Mouse (Mus musculus) layer of hippocampus, adult 11-12 months (tissue): Measurements from ENCODE around the gene Zwint.

Experiments
- DNase-seq: peaks from one replicate; pipeline ENCODE4 v3.0.0; 2022; ENCODE audit warnings: low spot score

Gene Zwint

GRCm38 (mm10) chr10:72654270-72655016 lies at the start of gene Zwint:
Gene Zwint, plus strand, starts transcription at chr10:72654845.
- peak; percentile 98 for DNase-seq

DNA sequence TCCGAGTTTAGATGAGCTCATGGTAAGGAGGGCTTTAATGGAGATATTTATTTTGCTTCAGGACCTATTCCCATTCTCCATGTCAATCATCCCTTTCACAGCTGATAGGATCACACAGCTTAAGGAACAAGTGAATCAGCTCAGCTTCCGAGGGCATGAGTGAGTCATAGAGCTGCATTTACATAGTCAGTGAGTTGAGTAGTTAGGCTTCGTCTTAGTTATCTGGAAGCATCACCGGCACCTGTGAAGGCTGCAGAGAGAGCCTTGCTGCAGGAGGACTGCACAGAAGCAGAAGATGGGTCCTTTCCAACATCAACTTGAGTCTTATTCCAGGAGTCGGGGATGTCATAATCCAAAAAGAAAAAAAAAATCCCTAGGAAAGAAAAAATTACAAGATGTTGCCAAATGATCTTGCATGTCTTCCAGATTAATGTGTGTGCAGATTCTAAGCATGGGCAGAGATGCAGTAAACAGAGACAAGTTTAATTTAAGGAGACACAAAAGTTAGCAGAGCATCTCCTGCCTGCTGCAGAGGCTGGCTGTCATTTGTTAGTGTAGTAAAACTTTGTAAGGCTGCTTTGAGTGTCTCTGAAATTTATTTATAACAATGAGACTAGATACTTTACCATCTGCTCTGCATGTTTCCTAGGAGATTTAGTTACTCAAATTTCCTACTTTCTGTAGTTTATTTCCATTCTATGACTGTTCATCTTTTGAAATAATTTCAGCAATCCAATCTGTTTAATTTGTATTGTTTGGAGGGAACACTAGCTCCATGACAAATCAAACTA lies 41.3 kb upstream of the Zwint start:
- peak; percentile 3 for DNase-seq

- no peak for DNase-seq
Measured at GRCm38 (mm10) chr10:72616153-72616552, 38.5 kb upstream of the Zwint start.

DNA sequence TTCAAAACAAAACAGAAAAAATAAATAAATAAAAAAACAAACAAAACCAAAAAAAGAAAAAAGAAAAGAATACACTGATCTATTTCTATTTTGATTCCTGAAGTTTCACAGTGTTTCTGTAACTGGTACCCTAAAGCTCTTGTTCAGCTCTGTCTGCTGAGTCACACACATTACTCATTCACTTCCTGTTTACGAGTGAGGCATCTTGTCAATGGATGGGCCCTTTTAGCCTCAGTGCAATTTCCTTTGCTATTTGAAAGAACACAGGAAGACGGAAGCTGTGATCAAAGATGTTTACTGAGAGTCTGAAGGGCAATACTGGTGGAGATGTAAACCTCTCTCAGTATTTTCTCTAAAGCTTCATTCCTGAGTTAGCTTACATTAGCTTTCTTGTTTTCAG lies 34.1 kb upstream of the Zwint start:
- no peak for DNase-seq

- peak; percentile 24 for DNase-seq
Measured at GRCm38 (mm10) chr10:72623561-72623960, 31.1 kb upstream of the Zwint start.

GRCm38 (mm10) chr10:72634125-72634524 lies 20.5 kb upstream of the Zwint start:
- DNase-seq: no peak

GRCm38 (mm10) chr10:72650867-72651266 lies 3.8 kb upstream of the Zwint start:
- DNase-seq: no peak

GRCm38 (mm10) chr10:72653797-72654196 lies 848 bp upstream of the Zwint start:
- DNase-seq: no peak

DNA sequence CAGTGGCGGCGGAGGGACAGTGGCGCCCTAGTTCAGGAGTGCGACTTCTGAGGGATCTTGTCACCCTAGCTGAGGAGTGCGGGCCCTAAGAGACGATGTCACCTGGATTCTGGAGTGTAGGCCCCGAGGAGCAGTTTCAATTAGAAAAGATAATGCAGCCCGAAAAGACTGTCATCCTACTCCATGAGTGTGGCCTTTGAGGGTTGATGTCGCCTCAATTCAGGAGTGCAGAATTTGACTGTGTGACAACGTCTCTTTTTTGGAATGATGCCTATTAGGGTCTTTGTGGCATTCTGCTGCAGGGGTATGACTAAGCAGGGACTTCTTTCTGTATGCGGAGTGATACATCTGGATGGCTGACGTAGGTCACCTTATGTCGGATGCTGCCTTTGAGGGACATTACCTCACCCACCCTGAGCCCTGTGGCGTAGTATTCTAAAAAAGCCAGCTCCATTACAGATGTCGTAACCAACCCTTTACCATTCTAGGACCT lies 418 bp downstream of the Zwint start:
- peak; percentile 64 for DNase-seq

DNA sequence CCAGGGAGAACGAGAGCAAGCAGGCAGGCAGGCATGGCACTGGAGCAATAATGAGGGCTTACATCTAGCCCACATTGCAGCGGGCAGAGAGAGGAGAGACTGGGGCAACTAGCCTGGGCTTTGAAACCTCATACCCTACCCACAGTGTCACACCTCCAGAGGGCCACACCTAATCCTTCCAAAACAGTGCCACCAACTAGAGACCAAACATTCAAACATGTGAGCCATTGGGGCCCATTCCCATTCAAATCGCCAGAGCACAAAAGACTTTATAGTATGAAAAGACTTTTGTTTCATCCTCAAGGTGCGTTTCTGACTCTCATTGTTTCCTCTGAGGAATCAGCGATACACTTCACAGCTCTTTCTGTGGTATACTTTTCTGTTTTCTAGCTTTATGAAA lies 4.6 kb downstream of the Zwint start:
- no peak for DNase-seq

GRCm38 (mm10) chr10:72660350-72660749 lies 5.7 kb downstream of the Zwint start:
- no peak for DNase-seq

GRCm38 (mm10) chr10:72667856-72668255 lies 13.2 kb downstream of the Zwint start:
- DNase-seq: peak; percentile 12

GRCm38 (mm10) chr10:72669086-72669485 lies 14.4 kb downstream of the Zwint start:
- DNase-seq: no peak

- no peak for DNase-seq
Measured at GRCm38 (mm10) chr10:72675971-72676370, 21.3 kb downstream of the Zwint start.

- DNase-seq: no peak
Measured at GRCm38 (mm10) chr10:72676550-72676949, 21.9 kb downstream of the Zwint start.

- no peak for DNase-seq
Measured at GRCm38 (mm10) chr10:72679086-72679485, 24.4 kb downstream of the Zwint start.

DNA sequence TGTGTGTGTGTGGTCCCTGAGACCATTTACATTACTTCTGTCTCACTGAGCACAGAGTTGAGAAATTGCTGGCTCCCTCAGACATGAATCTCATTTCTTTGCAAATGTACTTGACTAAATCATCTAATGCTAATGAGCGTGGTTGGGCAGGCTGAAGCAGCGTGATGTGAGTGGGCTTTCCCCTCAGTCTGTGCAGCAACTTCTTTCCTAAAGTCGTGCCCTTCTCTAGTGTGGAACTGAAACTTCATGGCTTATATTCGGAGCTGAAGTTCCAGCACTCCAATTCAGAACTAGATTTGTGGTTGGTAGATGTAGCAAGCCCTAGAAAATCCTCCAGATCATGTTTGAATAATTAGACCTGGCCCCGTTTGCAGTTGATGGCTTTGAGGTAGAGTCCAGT lies 46.4 kb downstream of the Zwint start:
- no peak for DNase-seq

GRCm38 (mm10) chr10:72713754-72714153 lies 59.1 kb downstream of the Zwint start:
- DNase-seq: no peak
